Mouse (Mus musculus) stomach, postnatal 0 days (tissue): ENCODE measurements around the gene Plxdc2.

Experiments
- CTCF ChIP-seq: IDR thresholded peaks from 2 replicates; pipeline ENCODE4 v1.5.1; 2016; ENCODE audit warnings: antibody characterized with exemption, low read depth, mild to moderate bottlenecking, moderate library complexity
- EP300 ChIP-seq: optimal IDR thresholded peaks from 2 replicates; pipeline ENCODE3; 2016; ENCODE audit warnings: antibody characterized with exemption

DNA sequence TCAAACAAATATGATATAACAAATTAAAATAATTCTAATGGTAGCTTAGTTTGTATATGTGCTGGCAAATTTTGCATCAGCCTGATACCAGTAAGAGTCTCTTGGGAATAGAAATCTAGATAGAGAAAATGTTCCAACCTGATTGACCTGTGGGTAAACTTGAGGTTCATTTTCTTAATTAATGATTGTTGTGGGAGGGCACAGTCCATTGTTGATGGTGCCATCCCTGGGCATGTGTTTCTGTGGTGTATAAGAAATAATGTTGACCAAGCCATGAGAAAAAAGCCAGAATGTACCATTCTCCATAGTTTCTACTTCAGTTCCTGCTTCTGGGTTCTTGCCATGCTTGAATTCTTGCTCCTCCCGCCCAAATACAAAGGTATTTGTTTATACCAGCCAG lies 239.3 kb downstream of the Plxdc2 start:
- TF ChIP-seq CTCF (no peak), EP300 (no peak)
